Mouse (Mus musculus) right cerebral cortex, postnatal 4 days (tissue): ENCODE data around the gene Frmd5.
"Not testable (repeated sequence)": the region's sequence is repeated elsewhere in the genome, so short reads cannot be mapped to it uniquely, and the experiment has no call there.

ENCODE experiments used
- DNase-seq: peaks from one replicate; pipeline ENCODE4 v3.0.0-alpha.2; 2022

Frmd5 gene

DNA sequence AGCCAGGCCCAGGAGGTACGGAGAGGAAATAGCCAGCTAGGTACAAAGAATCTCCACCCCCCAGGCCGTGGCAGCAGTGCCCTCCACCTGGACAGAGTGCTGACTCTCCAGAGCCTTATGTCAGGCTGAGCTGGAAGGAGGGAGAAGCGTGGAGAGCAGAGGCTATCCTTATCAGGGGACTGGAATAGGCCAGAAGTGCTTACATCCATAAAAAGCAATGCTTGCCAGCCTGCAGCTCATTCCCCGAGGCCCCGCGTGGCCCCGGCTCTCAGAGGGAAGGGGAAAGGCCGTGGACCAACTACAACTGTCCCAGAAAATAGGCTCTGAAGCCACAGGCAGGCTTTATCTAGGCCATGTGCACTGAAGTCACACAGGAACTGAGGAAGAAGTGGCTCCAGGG, 255.6 kb downstream of the Frmd5 start:
- DNase-seq, result no peak

DNA sequence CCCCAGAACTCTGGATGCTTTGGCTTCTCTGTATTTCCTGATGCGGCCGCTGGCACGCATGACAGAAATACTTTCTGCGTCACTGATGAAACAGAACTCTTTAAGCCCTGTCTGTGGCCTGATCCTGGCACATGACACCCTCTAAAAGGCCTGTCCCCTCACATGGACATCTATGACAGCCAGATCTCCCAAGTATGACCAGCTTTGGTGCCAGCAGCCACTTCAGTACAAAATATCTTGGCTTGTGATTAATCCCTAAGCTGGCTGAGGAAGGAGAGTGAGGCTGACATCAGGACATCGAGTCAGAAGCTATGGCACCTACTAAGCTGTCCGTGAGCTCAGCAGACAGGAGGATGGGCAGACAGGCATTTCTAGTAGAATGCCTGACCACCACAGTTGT, 257.3 kb downstream of the Frmd5 start:
- DNase-seq, result no peak

DNA sequence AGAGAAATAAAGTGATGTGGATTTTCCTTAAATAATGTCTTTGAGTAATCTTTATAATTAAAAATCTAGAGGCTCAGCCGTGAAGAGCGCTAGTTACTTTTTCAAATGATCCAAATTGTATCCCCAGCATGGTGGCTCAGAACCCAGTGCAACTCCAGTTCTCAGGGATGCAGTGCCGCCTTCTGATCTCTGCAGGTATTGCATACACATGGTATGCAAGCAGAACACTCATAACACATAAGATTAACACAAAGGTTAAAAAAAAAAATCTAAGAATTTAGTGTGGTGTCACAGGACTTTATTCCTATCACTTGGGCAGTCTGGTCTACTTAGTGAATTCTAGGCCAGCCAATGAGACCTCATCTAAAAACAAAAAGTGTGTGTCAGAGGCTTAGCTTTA, 262.1 kb downstream of the Frmd5 start:
- DNase-seq, result no peak

DNA sequence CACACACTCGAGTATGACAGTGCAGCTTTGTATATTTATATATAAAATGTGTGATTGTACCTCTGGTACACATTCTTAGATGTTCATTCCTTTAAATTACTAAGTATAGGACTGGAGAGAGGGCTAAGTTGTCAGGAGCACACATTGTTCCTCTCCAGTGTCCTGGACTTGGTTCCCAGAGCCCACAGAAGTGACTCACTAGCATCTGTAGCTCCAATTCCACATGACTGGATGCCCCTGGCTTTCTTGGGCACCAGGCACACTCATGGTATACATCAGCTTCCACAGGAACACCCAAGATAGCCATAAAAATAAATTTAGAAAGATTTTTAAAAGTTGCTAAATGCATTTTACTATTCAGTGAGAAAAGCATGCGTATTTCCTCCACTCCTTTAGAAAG, 281.8 kb downstream of the Frmd5 start:
- no peak for DNase-seq

DNA sequence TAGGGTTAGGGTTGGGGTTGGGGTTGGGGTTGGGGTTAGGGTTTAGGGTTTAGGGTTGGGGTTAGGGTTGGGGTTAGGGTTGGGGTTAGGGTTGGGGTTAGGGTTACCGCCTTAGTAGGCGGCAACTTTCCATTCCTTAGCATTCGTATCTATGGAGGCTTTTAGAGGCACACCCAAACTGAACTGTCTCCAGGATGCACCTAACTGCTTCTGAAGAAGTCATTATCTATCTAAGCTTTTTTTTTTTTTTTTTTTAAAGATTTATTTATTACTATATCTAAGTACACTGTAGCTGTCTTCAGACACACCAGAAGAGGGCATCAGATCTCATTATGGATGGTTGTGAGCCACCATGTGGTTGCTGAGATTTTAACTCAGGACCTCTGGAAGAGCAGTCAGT, 284.1 kb downstream of the Frmd5 start:
- not testable (repeated sequence) for DNase-seq

DNA sequence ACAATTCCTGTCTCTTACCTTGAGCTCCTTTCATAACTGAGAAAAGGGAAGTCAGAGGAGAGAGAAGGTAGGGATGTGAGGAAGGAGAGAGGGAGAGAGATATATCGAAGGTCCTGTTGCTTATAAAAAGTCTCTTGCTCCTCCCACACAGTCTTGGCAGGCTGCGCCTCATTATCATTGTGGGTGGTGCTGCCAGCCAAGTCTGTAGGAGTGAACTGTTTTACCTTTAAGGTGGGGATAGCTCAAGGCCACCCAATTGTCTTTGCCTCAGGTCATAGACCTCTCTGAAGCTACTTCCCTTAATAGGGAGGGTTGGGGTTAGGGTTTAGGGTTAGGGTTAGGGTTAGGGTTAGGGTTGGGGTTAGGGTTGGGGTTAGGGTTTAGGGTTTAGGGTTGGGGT, 284.9 kb downstream of the Frmd5 start:
- DNase-seq, result no peak

DNA sequence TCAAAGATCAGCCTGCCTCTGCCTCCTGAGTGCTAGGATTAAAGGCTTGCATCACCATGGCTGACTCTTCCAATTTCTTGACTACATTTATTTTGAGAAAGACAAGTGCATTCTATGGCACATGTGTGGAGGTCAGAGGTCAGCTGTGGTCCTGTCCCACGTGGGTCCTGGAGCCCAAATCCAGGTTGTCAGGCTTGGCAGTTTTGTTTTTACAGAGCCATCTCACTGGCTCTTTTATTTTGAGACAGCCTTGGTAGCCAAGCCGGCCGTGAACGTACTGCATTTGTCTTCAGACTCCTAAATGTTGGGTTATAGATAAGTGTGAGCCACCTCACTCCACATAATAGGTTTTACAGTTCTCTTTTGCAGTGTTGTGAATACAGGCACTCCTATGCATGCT, 288.2 kb downstream of the Frmd5 start:
- DNase-seq, result not testable (repeated sequence)

DNA sequence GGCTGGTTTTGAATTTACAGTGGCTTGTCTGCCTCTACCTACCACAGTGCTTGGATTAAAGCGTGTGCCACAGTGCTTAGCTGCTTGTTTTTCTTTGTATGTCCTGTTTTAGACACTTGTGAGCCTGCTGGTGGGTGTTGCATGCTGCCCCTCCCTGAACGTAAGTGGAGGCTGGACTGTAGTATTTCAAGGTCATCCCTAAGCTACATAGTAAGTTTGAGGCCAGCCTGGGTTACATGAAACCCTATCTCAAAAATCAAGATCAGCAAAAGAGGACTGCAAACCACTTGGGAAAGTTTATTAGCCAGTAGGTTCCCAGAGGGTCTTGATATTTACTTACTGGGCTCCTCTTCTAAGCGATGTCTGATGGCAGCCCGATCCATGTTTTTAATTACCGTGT, 288.8 kb downstream of the Frmd5 start:
- no peak for DNase-seq

DNA sequence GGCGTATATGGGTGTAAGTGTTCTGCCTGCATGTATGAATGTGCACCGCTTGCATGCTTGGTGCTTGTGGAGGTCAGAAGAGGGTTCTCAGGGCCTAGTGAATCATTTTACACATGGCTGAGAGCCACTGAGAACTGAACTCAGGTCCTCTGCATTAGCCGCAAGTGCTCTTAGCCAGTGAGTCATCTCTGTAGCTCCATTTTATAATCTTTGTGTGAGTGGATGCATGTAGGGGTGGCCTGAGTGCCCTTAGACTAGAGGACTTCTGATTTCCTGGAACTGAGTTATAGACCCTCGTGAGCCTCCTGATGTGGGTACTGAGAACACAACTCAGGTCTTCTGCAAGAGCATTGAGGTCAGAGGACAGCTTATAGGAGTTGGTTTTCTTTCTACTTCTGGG, 292.7 kb downstream of the Frmd5 start:
- DNase-seq, result no peak

DNA sequence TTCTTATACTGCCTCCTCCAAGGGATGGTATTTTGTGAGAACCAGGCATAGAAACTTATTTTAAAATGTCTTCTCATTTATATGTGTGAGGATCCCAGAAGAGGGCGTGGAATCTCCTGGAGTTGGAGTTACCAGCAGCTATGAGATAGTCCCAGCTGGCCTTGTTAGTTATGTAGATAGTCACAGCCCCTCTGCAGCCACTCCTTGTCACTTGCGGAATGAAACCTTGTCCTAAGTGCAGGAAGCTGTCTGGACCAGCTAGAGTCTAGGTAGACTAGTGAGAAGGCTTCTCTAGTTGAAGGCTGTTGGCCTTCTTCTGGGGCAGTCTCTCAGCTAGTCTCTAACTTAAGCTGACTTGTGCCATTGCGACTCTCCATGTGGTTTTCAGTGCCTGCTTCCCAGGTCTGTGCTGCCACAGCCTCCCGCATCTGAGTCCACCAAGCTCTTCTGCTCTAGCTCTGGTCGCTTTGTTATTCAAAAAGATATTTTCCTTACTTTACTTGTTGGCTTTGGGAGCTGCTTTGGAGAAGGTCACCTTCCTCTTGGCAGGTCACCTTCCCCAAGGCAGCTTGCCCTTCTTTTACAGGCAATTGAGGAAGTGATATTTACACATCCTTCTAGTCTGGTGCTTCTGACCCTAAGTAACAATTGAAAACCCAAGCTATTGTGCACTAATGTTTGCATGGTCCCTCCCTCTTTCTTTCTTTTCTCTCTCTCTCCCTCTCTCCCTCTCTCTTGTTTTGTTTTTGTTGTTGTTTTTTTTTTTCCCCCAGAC, 293.7 kb downstream of the Frmd5 start:
- DNase-seq, result not testable (repeated sequence)

DNA sequence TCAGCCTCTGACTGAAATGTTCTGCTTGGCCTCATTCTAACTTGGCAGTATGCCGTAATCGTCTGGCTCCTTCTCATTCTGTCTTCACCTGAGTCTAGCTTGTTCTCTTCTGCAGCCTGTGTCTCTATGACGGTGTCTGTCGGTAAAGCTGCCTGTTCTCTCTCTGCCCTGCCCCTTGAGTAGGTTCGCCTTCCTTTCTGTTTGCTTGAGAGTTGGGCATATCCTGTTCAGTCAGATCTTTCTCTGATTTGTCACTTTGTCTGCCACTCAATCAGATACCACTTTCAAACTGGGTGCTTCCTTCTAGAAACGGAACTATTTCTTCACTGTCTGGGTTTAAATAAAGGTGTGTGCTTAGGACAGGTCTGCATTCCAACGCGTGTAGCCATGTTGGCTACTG, 295.5 kb downstream of the Frmd5 start:
- DNase-seq, result no peak

DNA sequence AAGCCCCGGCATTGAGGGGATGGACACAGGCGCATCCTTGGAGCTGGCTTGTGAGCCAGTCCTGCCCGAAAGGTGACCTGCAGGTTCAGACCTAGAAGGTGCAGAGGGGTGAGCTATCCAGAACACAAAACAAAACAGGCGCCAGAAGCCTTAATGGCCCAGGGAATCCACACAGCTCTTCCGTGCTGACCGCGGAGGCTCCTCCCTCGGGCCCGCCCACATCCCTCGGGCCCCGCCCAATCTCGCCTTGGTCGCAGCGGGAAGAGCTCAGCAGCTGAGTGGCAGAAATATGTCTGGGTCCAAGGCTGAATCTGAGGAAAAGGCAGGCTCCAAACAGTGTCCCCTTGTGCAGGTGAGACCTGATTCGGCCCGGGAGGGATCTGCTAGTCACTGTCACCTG, 297.3 kb downstream of the Frmd5 start:
- peak; percentile 51 for DNase-seq

DNA sequence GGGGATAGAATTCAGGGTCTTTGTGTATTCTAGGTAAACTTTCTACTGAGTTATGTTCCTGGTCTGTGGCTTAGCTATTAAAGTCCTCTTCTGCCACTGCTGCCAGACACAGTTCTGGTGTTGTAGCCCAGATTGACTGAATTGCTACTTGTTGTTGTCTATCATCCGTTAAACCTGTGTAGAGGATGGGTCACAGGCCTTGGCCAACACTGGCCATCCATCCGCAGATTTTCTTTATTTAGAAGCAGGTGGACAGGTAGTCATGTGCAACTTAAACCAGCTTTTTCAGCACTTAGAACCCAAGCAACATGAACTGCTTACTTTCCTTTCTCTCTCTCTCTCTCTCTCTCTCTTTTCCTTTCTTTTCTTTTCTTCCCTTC, 298.9 kb downstream of the Frmd5 start:
- DNase-seq, result no peak

DNA sequence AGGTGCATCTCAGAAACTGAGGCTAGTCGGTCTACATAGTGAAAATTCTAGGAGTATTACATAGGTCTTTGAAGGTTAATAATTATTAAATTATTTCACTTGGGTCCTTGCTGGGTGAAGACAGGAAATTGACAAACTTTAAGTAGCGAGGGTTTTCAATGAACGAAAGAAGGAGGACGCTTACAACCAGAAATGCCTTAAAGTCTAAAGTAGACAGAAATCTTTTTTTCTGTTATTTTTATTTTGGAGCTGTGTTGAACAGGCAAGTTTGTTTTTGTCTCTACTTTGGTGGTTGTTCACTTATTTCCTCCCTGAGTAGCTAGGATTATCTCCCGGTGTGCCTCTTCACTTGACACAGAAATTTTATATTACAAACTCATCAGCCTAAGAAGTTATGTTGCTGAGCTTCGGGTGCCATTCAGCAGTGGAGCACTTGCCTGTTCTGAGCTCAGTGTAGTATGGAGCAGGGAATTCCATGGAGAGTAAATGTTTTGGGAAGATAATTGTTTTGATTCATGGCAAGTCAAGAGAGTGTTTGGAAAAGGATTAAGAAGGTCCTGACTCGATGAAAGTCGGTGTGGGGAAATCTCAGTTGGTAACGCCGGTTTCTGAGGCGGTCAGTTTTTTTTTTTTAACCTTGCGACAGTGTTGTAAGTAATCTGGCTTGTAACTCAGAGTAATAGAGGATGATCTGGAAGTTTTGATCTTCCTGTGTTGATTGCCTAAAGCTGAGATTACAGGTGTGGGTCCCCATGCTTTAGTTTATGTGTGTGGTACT, 299.5 kb downstream of the Frmd5 start:
- no peak for DNase-seq

DNA sequence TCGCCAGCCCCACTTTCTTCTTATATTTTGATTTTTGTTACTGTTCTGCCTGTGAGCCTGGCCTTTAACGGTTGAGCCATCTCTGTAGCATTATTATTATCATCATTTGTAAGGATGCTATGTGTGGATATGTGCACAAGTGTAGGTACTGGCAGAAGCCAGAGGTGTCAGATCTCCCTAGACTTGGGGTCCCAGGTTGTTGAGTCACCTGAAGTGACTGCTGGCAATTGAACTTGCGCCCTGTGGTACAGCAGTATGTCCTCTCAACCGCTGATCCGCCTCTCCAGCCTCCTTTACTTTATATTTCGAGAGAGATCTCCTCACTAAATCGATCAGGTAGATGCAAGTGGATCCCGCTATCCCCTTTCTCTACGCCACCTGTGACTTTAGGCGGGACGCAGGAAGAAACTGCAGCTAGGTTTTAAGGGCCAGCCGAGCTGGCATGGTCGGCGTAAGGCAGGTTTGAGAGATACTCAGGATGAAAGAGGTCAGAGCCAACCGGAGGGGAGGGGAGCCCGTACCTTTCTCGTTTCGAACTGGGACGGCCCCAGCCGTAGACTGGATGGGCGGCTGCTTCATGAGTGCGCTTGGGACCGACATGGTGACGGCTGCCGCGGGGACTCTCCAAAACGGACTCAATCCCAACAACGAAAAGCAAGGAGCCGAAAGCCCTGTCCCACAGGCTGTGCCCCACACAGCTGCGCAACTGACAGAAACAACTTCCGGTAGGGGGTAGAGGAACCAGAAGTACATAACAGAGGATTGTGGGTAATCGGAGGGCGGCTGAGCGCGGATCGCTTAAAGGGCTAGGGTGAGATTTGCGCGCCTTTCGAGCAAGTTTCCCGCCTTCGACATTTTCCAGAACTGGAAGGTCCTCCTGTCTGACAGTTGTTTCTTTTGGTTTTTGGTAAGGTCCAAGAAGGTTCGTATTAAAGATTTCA, 300.7 kb downstream of the Frmd5 start, which contains the start of the genes Mfap1a and Wdr76:
TSS of gene Mfap1a (minus strand) at position 724 of the 941 bp plus-strand sequence.
TSS of gene Wdr76 (plus strand) at position 782 of the 941 bp plus-strand sequence.
- peak; percentile 70 for DNase-seq

DNA sequence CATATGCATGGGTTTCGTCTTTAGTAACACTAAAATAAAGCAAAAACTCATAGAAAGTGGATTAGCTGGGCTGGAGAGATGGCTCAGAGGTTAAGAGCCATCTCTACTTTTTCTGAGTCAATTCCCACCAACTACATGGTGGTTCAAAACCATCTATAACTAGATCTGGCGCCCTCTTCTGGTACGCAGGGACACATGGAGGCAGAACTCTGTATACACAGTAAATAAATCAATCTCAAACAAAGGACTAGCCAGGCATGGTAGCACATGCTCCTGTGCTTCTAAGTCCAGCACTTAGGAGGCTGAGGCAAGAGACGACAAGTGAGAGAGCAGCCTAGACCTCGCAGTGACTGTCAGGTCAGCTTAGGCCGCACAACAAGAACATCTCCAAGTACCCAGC, 305.3 kb downstream of the Frmd5 start:
- DNase-seq, result not testable (repeated sequence)
